Mouse (Mus musculus): ENCODE data around the gene Sh3pxd2a.

Gene Sh3pxd2a

GRCm38 (mm10) chr19:47366576-47366975 lies 97.6 kb downstream of the Sh3pxd2a start:
- no peak for DNase-seq

DNA sequence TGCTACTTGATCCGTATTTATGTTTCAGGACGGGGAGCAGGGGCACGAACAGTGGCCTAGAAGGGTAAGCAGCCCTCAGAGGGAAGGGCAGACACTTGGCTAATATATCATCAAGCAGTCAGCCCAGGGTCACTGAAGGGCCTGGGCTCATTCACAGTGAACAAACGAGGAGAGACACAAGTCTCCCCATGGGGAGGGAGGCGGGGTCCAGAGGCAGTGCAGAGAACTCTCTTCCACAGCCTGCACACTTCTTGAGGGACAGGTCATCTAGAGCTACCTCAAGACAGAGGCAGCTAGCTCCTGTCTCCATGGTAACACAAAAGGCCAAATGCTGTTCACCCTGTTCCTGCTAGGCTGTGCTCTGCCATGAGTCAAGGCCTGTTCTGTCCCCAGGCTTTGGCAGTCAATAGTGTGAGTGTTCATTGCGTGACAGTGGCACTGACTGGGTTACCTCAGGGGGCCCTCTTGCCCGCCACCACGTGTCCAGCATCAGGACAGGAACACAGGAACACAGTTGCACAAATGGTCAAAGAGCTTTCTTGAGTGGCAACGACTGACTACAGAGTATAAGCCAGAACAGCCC lies 101.0 kb downstream of the Sh3pxd2a start:
- no peak for DNase-seq

DNA sequence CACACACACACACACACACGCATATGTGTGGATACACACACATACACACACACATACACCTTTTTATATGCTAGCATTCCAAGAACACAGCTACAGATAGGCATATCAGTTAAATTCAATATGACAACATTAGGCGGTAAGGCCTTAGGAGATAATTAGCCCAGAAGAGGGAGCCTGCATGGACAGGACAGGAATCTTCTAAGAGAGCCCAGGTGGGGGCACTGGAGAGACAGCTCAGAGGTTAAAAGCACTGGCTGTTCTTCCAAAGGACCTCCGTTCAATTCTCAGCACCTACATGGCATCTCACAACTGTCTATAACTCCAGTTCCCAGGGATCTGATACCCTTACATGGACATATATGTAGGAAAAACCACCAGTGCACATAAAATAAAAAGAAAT lies 103.3 kb downstream of the Sh3pxd2a start:
- DNase-seq = no peak

- DNase-seq = no peak
These were observed 104.2 kb downstream of the Sh3pxd2a start for GRCm38 (mm10) chr19:47360017-47360416.

GRCm38 (mm10) chr19:47359166-47359931 lies 104.9 kb downstream of the Sh3pxd2a start:
- DNase-seq = no peak

- no peak for DNase-seq
These were observed 106.9 kb downstream of the Sh3pxd2a start for GRCm38 (mm10) chr19:47357297-47357696.

DNA sequence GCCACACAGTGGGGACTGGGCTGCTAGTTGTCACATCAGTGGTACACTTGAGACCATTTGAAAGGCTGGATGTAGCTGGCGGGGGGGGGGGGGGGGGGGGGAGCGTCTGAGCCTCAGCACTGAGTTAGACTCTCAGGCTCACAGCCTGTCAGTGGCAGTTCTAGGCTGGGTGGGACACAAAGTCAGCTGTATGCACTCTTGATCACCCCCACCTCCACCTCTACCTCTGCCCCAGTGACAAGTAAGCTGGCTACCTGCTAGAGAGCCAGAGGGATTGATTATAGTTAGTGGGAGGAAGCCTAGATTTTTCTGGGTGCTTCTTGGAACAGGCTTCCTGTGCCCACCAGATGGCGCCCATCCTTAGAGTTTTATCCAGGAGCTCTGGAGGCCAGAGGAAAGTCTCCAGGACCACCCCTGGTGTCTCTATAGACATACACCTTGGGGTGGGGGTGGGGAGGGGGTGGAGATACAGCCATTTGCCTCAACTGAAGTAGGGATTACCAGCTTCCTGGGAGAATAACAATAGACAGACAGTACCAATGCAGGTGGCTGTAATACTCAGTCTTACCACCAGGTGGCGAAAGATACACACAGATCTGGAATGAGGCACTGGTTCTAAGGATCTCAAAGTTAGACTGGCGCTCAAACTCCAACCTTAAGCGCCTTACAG lies 107.9 kb downstream of the Sh3pxd2a start:
- peak; percentile 69 for DNase-seq

DNA sequence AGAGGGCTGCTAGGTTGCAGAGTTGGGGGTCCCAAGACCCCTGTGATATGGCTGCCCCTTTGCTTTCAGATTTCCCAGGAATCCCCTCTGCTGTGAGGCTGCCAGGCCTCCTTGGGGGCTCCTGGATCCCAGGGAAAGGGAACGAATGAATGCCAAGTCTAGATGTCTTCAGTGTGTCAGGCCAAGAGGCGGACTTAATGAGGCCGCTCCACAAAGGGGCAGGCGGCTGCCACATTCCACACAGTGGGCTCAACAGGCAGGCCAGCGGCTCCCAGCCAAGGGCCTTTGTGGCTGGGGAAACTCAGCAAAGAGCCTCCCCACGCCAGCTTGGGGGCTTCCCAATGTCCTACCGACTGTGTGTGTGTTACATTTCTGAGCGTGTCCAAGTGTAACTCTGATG lies 109.7 kb downstream of the Sh3pxd2a start:
- no peak for DNase-seq

DNA sequence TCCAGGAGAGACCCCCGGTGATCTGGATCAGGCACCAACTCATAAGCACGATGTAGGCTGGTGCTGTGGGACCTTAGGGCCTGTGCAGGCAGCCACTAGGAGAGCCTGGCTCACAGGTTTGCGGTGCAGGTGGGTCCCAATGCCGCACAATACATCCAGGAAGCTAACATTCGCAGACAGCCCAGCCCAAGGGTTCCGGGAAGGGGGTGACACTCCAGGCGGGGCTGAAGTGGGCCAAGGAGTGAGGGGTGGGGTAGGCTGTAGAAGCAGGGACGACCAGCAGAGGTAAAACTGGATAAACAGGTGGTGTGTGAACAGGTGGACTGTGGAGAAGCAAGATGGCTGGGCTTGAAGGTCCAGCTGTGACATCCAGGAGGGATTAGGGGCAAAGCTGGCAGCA lies 115.2 kb downstream of the Sh3pxd2a start:
- DNase-seq = no peak

- no peak for DNase-seq
These were observed 115.7 kb downstream of the Sh3pxd2a start for GRCm38 (mm10) chr19:47348395-47349016.

DNA sequence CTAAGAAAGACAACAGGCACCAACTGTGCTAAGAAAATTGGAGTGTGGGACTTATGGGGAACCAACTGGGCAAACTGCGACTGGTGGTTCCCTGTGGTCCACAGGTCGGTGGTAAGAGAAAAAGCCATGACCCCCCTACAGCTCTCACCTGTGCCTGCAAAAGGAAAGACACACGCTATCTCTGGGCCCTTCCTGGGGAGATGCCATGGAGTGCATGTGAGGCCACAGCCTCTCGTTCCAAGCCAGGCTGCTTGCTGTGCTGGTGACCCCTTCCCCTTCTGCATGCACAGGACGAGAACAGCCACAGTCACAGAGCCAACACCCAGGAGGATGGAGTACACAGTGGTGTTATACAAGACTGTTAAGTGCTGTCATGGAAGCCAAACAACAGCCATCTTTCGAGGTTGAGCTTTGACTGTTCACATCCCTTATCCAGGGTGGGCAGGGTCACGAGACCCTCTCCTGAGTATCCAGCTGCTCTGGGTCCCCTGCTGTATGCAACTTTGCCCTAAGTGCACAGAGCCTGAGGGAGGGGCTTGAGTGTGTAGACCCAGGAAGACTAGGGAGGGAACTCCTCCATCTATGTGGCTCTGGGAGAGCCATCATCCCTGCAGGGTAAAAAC lies 117.1 kb downstream of the Sh3pxd2a start:
- no peak for DNase-seq

DNA sequence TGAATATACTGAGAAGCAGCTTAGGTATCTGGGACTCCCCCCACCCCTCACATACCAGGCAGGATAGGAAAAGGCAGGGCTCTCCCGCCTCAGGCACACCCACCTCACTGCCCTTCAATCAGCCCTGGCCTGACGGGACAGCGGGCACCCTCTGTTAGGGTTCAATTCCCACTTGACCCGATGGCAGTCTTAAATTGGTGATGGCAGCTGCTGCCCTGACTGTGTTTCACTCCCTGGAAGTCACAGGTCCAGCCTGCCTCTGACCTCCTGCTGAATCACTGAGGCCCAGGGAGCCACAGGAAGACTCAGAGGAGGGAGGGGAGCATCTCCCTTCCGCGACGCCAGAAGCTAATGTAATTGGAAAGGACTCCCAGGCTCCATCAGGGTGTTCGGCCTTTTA lies 117.6 kb downstream of the Sh3pxd2a start:
- DNase-seq = no peak

- no peak for DNase-seq
These were observed 118.2 kb downstream of the Sh3pxd2a start for GRCm38 (mm10) chr19:47345851-47346568.

DNA sequence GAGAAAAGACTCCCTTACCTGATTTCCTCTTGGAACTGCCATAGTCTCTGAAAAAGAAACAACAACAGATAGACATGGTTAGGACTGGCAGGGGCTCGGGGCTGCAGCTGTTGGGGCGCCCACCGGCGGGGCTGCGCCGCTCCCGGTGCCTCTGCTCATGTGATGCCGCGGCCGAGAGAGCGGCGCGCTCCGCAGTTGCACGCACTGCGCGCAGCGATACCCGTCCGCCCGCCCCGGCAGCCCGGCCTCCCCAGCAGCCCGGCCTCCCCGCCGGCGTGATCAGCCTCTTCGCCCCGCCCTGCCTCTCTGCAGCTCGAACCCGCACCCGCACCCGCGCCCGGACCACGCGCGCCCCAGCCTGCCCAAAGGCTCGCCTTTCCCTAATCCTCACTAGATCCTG lies 120.8 kb downstream of the Sh3pxd2a start:
- peak; percentile 70 for DNase-seq

GRCm38 (mm10) chr19:47339165-47339564 lies 125.0 kb downstream of the Sh3pxd2a start:
- peak; percentile 76 for DNase-seq

DNA sequence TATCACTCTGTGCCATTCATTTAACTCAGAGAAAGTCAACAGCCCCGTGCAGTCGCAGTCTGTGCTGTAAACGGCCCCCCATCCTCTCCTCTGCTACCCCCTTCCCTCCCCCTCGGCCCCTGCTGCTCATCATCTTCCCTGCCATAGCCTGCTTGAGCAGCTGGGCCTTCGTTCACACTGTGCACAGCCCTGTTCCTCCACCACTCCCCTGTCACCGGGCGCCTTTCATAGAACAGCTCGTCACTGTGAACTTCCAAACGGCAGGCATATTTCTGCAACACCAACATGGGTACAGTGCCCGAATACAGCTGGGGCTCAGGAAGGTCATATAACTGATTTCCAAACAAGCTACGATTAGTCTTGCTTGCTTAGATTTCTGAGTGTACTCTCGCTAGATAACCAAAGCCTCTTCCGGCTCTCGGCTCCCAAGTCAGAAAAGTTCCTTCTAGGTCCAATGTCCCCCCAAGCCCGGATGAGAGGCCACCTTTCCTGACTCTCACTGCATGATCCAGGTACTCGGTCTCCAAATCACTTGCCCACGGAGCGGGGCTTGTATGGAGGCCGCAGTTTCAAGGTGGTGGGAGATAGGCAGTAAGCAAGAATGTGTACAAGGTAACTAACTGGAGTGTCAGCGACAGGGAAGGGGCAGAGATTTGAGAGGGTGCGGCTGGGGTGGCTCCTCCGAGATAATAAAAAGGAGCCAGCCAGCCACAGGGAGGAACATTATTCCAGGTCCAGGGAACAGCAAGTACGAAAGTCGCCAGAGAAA lies 125.6 kb downstream of the Sh3pxd2a start:
- DNase-seq = no peak

DNA sequence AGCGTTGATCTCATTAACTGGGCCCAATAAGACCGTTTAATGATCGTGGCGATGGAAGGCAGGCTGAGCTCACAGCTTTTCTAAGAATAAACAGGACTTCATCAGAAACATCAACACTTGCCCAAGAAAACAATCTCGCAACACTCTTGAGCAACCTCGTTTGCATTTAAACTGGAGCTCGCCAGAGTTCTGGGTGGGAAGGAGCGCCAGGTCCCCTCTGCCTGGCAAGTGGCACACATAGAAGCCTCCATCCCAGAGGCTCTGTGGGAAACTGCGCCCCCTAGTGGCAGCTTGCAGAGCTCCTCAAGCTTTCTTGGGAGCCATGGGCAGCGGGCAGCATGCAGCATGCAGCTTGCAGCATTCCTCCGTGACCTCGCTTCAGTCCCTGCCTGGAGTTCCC lies 126.5 kb downstream of the Sh3pxd2a start:
- peak; percentile 86 for DNase-seq

DNA sequence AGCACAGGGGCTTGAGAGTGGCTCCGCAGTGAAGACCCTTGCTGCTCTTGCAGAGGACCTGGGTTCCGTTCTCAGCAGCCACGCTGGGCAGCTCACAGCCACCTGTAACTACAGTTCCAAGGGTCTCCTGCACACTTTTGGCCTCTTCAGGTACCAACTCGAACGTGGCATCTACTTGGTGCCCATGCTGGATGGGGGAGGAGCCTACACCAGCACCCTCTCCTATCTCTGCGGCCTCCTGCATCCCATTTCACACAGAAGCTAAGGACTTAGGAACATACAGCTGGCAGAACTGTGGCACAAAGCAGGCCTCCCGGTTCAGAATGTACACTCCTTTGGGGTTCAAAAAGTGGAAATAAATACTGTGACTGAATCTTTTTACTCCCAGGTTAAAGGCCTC lies 127.0 kb downstream of the Sh3pxd2a start:
- DNase-seq = no peak

- DNase-seq = no peak
These were observed 128.9 kb downstream of the Sh3pxd2a start for GRCm38 (mm10) chr19:47335262-47335661.

DNA sequence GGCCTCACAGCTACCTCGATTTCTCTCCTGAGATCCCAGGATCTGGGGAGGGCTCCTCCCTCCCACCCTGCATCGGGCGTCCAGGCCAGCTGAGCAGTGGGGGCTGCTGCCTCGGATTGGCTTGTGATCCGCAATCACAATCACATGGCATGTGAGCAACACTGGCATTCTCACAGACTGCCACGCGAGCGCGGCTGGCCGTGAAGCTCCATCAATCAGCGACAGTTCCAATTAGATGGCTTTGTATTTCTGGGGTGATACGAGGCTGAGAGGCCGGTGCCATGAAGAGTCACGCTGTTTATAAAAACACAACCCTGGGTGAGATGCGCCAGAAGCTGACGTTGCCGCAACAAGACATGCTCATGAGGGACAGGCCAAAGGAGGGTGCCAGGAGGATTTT lies 129.5 kb downstream of the Sh3pxd2a start:
- no peak for DNase-seq

- DNase-seq = no peak
These were observed 133.4 kb downstream of the Sh3pxd2a start for GRCm38 (mm10) chr19:47330743-47331227.

DNA sequence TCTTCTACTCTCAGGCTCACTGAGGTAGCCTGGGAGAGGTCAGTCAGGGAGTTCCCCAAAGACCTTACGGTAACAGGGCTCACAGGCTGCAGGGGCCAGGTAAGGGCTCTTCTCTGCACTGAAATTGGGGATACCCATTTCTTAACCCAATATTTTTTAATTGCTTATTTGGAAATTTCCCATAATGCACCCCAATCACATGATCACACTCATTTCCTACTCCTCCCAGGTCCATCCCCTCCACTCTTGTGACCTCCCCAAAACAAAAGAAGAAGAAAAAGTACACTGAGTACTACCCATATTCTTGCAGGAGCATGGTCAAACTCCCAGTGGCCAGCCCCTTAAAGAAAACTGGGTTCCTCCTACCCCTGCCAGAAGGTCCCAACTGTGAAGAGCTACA lies 135.1 kb downstream of the Sh3pxd2a start:
- no peak for DNase-seq

Measured in right cerebral cortex, postnatal 25 days (tissue).